ENCODE assay signal across 22 mouse cellular contexts in the genomic region with DNA sequence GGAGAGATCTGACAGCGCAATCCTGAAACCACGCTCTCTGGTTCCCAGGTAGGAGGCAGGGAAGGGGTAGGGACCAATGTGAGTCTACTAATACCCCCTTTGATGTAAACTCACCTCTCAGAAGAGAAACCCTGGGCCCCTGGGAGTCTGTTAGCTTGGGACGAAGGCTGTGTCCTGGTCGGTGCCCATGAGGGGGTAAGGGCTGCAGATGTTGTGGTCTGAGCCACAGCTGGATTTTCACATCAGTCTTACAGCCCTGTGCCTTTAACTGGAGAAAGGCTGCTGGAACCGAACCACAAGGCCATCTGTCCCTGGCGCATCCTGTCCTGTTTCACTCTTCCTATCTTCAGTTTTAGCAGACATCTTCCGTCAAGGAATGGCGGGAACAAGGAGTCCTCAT. TPM values are rescaled to one million over a fixed set of nuclear protein-coding genes. Genes with fewer than 3 reads are reported as not detected.
"Had no signal": no experiment of that assay in that cellular context is flagged by ENCODE, and none has a peak within 500 bp of the region (broad histone marks: within the 10 kb centered on the region; RNA-seq: fewer than 3 reads in every experiment).

No protein-coding gene starts in this region.

- ATAC-seq: intestine, embryonic 16.5 days; midbrain, embryonic 15.5 days had no signal

- H3K4me2 ChIP-seq: liver, embryonic 13.5 days; lung, embryonic 15.5 days; midbrain, embryonic 15.5 days; neural tube, embryonic 12.5 days; neural tube, embryonic 15.5 days had no signal

- H3K9me3 ChIP-seq: liver, embryonic 13.5 days; lung, embryonic 15.5 days; midbrain, embryonic 15.5 days; neural tube, embryonic 15.5 days had no signal

- DNase-seq: kidney, adult 18-20 months; kidney, adult 9 months; kidney, postnatal 36 days; layer of hippocampus, postnatal 36 days; liver, embryonic 13.5 days; lung, postnatal 10 days; lung, postnatal 36 days; right cerebral cortex, adult 18-20 months; right cerebral cortex, postnatal 14 days; thymus, postnatal 25 days had no signal

- H3K4me1 ChIP-seq: lung, embryonic 15.5 days; midbrain, embryonic 15.5 days; neural tube, embryonic 15.5 days had no signal

- H3K4me3 ChIP-seq: left cerebral cortex, adult 2 months; liver, embryonic 13.5 days; lung, embryonic 15.5 days; megakaryocyte, embryonic 14.5 days; midbrain, embryonic 10.5 days; midbrain, embryonic 15.5 days; neural tube, embryonic 12.5 days; neural tube, embryonic 15.5 days had no signal

- H3K27ac ChIP-seq: kidney, postnatal 0 days; left cerebral cortex, adult 2 months; liver, embryonic 13.5 days; lung, embryonic 15.5 days; midbrain, embryonic 10.5 days; midbrain, embryonic 15.5 days; neural tube, embryonic 12.5 days; neural tube, embryonic 15.5 days had no signal

- H3K36me3 ChIP-seq: liver, embryonic 13.5 days; lung, embryonic 15.5 days; midbrain, embryonic 10.5 days; midbrain, embryonic 15.5 days; neural tube, embryonic 12.5 days; neural tube, embryonic 15.5 days had no signal

- H3K9ac ChIP-seq: liver, embryonic 13.5 days; lung, embryonic 15.5 days; midbrain, embryonic 15.5 days; neural tube, embryonic 12.5 days; neural tube, embryonic 15.5 days had no signal

- H3K27me3 ChIP-seq: lung, embryonic 15.5 days; midbrain, embryonic 15.5 days; neural tube, embryonic 12.5 days; neural tube, embryonic 15.5 days had no signal

RNA-seq across cellular contexts. Expression of a gene that starts 30.6 kb away (rescaled TPM):
- total RNA-seq: layer of hippocampus, postnatal 10 days; layer of hippocampus, postnatal 36 days; left cerebral cortex, postnatal 36 days had no signal
- polyA plus RNA-seq: liver, embryonic 16.5 days had no signal
